Mouse (Mus musculus) limb, embryonic 14.5 days (tissue): ENCODE measurements around the gene Col2a1. TPM values are rescaled to one million over a fixed set of nuclear protein-coding genes. Genes with fewer than 3 reads are reported as not detected.

Source experiments
- ATAC-seq: fragments of 200-750 bp; cut with Nextera tagmentation; 2 replicates; pipeline ENCODE4 v1.8.0; 2017; ENCODE audit warnings: low read depth, moderate number of reproducible peaks, moderate TSS enrichment; ENCODE audit not compliant: low FRiP score
- DNase-seq: peaks from one replicate; pipeline ENCODE4 v3.0.0-alpha.2; 2015; ENCODE audit warnings: low spot score
- H3K27ac ChIP-seq: fragments of 300-500 bp; sonication (generic); replicated peaks from 2 replicates; pipeline ENCODE4 v1.5.1; 2014; ENCODE audit warnings: low read depth, mild to moderate bottlenecking, low read length, moderate library complexity, mixed read lengths
- H3K27me3 ChIP-seq: fragments of 300-500 bp; sonication (generic); 2 replicates; pipeline ENCODE4 v1.6.1; 2014; ENCODE audit warnings: low read length, mixed read lengths; ENCODE audit not compliant: control insufficient read depth, insufficient read depth
- H3K36me3 ChIP-seq: fragments of 300-500 bp; sonication (generic); 2 replicates; pipeline ENCODE4 v1.6.1; 2014; ENCODE audit warnings: mild to moderate bottlenecking, low read length, moderate library complexity, mixed read lengths; ENCODE audit not compliant: control insufficient read depth, insufficient read depth
- H3K4me1 ChIP-seq: fragments of 300-500 bp; sonication (generic); 2 replicates; pipeline ENCODE4 v1.6.1; 2014; ENCODE audit warnings: antibody characterized with exemption, low read length, mixed read lengths; ENCODE audit not compliant: control insufficient read depth, insufficient read depth
- H3K4me2 ChIP-seq: fragments of 300-500 bp; sonication (generic); replicated peaks from 2 replicates; pipeline ENCODE4 v1.6.1; 2014; ENCODE audit warnings: low read depth, mild to moderate bottlenecking, low read length, moderate library complexity; ENCODE audit not compliant: severe bottlenecking
- H3K4me3 ChIP-seq: fragments of 300-500 bp; sonication (generic); replicated peaks from 2 replicates; pipeline ENCODE4 v1.5.1; 2014; ENCODE audit warnings: low read length
- H3K9ac ChIP-seq: fragments of 300-500 bp; sonication (generic); 2 replicates; pipeline ENCODE4 v1.6.1; 2014; ENCODE audit warnings: mild to moderate bottlenecking, low read depth, low read length, moderate library complexity; ENCODE audit not compliant: severe bottlenecking
- H3K9me3 ChIP-seq: fragments of 300-500 bp; sonication (generic); 2 replicates; pipeline ENCODE4 v1.6.1; 2016; ENCODE audit warnings: low read length; ENCODE audit not compliant: control insufficient read depth
- POLR2A ChIP-seq: fragments of 200-500 bp; IDR thresholded peaks from 2 replicates; pipeline ENCODE4 v1.8.0; 2012; ENCODE audit warnings: inconsistent platforms, mild to moderate bottlenecking, moderate library complexity, borderline replicate concordance; ENCODE audit not compliant: insufficient read depth, insufficient read length; ENCODE audit errors: extremely low read depth
- WGBS: fragments of 180-500 bp; shearing (Covaris S2); extraction: QIAGEN DNeasy Blood & Tissue Kit; methylation state at CpG from one replicate; pipeline ENCODE4 v1.1.7; 2014; 5-methylcytosine and 5-hydroxymethylcytosine counted together
- polyA plus RNA-seq, 2 experiments: library from polyadenylated mRNA; depleted of rRNA in 1 of 2; stranded (reverse) in 1 of 2; unstranded in 1 of 2; fragments of >200 nt; fragmentation: Nextera tagmentation in 1 of 2; extraction: Ambion mirVana in 1 of 2; gene quantifications; 2 replicates each; pipeline versions ENCODE4 v1.2.1 to v1.2.3; 2012 to 2014

Gene Col2a1
- polyA plus RNA-seq, 2 experiments = 754 to 1,642 TPM

- WGBS = 74% methylated on average over 3 of the region's 3 CpGs
These were observed 14.6 kb upstream of the Col2a1 start for GRCm38 (mm10) chr15:98019047-98019446.

GRCm38 (mm10) chr15:98017925-98018324 is 13.4 kb upstream of the Col2a1 start:
- Histone ChIP-seq H3K36me3 (no peaks in the 10 kb centered on the region), H3K4me3 (no peak overlapping the region), H3K4me1 (peaks cover 5% of the 10 kb centered on the region; the same call in 1 of the 2 replicates), H3K27me3 (no peaks in the 10 kb centered on the region), H3K9ac (no peak overlapping the region), H3K9me3 (no peaks in the 10 kb centered on the region), H3K27ac (no peak overlapping the region), H3K4me2 (no peak overlapping the region)
- WGBS = 80% methylated on average over 4 of the region's 4 CpGs
- no peak for TF ChIP-seq POLR2A
- DNase-seq (no peak), ATAC-seq (no peak)

More at GRCm38 (mm10) chr15:98019047-98019446, 14.6 kb upstream of the Col2a1 start:
- Histone ChIP-seq H3K9ac (no peak overlapping the region), H3K9me3 (no peaks in the 10 kb centered on the region), H3K4me2 (no peak overlapping the region), H3K27ac (no peak overlapping the region), H3K27me3 (no peaks in the 10 kb centered on the region), H3K4me3 (no peak overlapping the region), H3K4me1 (peaks cover 5% of the 10 kb centered on the region; the same call in 1 of the 2 replicates), H3K36me3 (no peaks in the 10 kb centered on the region)
- DNase-seq (no peak), ATAC-seq (no peak)
- TF ChIP-seq POLR2A = no peak

- TF ChIP-seq POLR2A = no peak
- no peak for ATAC-seq
- Histone ChIP-seq H3K27me3 (no peaks in the 10 kb centered on the region), H3K4me2 (no peak overlapping the region), H3K27ac (no peak overlapping the region), H3K9me3 (no peaks in the 10 kb centered on the region), H3K36me3 (no peaks in the 10 kb centered on the region), H3K4me3 (no peak overlapping the region), H3K4me1 (no peaks in the 10 kb centered on the region; the same call in 1 of the 2 replicates), H3K9ac (no peak overlapping the region)
- no peak for DNase-seq
- 75% methylated on average over 6 of the region's 6 CpGs for whole genome bisulfite sequencing
These were observed 8.3 kb upstream of the Col2a1 start for GRCm38 (mm10) chr15:98012810-98013209.

- Histone ChIP-seq H3K4me1 (peaks cover 15% of the 10 kb centered on the region), H3K4me3 (peak overlapping the region; percentile 63), H3K27ac (peak overlapping the region; percentile 87), H3K4me2 (peak overlapping the region; percentile 90), H3K36me3 (no peaks in the 10 kb centered on the region; the same call in 1 of the 2 replicates), H3K9me3 (no peaks in the 10 kb centered on the region), H3K27me3 (no peaks in the 10 kb centered on the region; the same call in 1 of the 2 replicates), H3K9ac (peak overlapping the region; percentile 84)
- TF ChIP-seq POLR2A = no peak
- WGBS = 7% methylated on average over 11 of the region's 11 CpGs
- DNase-seq = no peak
- no peak for ATAC-seq
These were observed 686 bp upstream of the Col2a1 start for GRCm38 (mm10) chr15:98005181-98005580.

GRCm38 (mm10) chr15:98004740-98005159 is 255 bp upstream of the Col2a1 start:
- peak overlapping the region; percentile 87 for H3K27ac ChIP-seq
- H3K4me1 ChIP-seq = peaks cover 19% of the 10 kb centered on the region
- H3K36me3 ChIP-seq = no peaks in the 10 kb centered on the region; the same call in none of the 2 replicates
- H3K27me3 ChIP-seq = no peaks in the 10 kb centered on the region; the same call in 1 of the 2 replicates
- peak overlapping the region; percentile 84 for H3K9ac ChIP-seq
- no peaks in the 10 kb centered on the region for H3K9me3 ChIP-seq
- H3K4me3 ChIP-seq = peak overlapping the region; percentile 63
- WGBS = 0% methylated on average over 7 of the region's 19 CpGs
- DNase-seq (no peak), ATAC-seq (peak; percentile 58)
- TF ChIP-seq POLR2A = no peak
- peak overlapping the region; percentile 90 for H3K4me2 ChIP-seq
